Mouse (Mus musculus) central nervous system, embryonic 11.5 days (tissue): Measurements from ENCODE around the gene Fev. TPM values are rescaled to one million over a fixed set of nuclear protein-coding genes. Genes with fewer than 3 reads are reported as not detected.

ENCODE experiments used
- polyA plus RNA-seq: library from polyadenylated mRNA; depleted of rRNA; stranded (reverse); fragments of >200 nt; gene quantifications from 2 replicates; pipeline ENCODE4 v1.2.3, GENCODE M21; 2012; rRNA removed

The Fev gene
- polyA plus RNA-seq: 0.19 and 0.43 TPM in 2 replicates

DNA sequence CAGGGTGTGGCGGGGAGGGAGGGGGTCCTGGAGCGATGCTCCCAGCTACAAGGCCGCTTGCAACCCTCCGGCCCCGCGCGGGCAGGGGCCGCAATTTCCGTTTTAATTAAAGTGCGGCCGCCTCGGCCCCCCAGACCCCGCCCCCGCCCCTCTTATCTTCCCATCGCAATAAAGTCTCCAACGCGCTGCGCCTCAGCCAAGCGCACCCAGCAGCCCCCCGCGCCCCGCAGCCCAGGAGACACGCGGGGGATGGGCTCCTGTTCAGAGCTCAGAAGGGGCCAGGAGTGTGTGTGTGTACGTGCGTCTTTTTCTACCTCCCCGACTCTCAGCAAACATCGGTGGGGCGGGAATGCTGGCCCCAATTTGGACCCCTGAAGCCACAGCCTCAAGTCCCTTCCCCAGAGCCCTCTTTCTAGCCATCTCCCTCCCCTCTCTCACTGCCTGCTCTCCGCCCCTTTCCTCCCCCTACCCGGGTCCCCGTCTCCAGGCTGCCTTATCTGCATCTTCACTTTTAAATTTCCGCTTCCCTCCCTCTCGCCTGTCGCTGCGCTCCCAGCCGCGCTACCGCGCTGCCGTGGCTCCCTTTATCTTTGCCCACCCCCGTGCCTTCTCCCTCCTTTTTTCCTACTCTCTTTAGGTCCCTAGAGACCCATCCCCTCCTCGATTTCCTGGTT is at the start of gene Fev:
TSS of gene Fev (minus strand) at position 51 of the 674 bp plus-strand sequence.

DNA sequence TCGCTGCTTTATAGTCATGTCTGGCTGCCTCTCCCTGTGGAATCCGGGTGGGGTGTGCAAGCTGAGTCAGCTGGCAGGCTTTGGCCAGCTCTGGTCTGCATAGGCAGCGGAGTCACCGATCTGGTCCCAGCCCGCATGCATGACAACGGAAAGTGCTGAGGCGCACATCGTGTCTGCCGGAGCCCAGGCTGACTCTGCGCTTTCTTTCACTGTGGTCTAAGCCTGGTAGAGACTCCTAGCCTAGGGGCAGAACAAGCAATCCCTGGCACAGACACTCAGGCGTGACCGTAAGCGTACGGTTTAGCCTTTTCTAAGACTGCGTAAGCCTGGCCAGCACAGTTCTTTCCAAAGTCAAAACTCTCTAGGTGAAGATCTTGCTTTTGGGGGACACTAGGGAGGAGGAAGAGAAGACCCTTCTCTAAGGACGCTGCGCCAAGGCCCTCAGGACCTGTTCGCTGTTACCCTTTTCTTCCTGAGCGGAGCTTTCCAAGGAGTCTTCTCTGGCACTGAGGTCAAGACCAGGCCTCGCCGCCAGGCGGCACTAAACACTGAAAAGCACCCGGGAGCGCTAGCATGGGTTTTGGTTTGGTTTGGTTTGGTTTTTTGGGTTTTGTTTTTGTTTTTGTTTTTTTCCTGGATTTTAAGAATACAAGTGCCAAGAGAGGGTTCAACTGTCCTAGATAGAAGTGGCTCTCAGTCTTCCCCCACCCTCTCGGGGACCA is 8.1 kb upstream of the Fev start, which contains the start of gene Cryba2:
TSS of gene Cryba2 (minus strand) at position 10 of the 722 bp plus-strand sequence.

DNA sequence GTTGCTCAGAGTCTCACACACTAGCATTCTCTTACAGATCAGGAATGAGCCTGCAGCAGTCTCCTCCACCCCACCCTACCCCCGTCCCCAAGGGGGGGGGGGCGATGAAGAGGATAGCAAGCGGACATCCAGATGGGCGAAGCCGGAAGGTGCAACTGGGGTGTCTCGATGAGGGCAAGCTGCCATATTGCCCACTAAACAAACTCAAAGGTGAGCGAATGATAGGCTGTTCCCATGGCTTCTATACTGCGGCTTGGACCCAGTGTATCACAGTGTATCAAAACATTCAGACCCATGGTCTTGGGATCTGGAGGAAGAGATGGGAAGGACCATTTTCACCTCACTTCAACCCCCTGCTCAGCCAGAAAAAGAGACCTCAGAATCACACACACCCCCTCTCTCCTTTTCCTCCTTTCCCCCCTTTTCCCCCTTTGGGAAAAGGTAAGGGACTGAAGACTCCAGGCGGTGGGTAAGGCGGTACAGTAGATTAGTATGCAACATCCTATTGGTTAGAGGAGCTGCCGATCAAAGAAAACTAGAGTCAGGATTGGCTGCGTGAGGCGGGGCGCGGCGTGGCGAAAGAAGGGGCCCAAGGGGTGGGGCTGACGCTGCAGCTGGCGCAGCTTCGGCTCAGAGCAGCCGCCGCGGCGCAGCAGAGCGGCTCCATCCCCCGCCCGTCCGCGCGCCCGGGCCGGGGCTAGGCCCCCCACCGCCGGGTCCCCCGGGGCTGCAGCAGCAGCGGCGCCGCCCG is 30.7 kb downstream of the Fev start, which contains the start of gene Cdk5r2:
TSS of gene Cdk5r2 (plus strand) at position 629 of the 751 bp plus-strand sequence.

Other genes starting within 250 kb of the Fev start
- gene Ttll4, start 223.7 kb downstream of the Fev start, polyA plus RNA-seq: 47.9 and 54.3 TPM in 2 replicates
- 9.7 and 9.9 TPM in 2 replicates for gene Cyp27a1, start 171.8 kb downstream of the Fev start, polyA plus RNA-seq
- gene Prkag3, start 136.2 kb downstream of the Fev start, polyA plus RNA-seq: 0.29 and 0.35 TPM in 2 replicates
- gene Wnt6, start 113.5 kb downstream of the Fev start, polyA plus RNA-seq: 4.7 and 7.1 TPM in 2 replicates
- gene Wnt10a, start 93.9 kb downstream of the Fev start, polyA plus RNA-seq: 0.70 and 0.94 TPM in 2 replicates
- 14.2 and 25.9 TPM in 2 replicates for gene Cdk5r2, start 30.5 kb downstream of the Fev start, polyA plus RNA-seq
- gene Cryba2, start 7.7 kb upstream of the Fev start, polyA plus RNA-seq: 0.14 and 0.42 TPM in 2 replicates
- gene Cfap65, start 50.2 kb upstream of the Fev start, polyA plus RNA-seq: 0.58 and 0.83 TPM in 2 replicates
- 0.75 and 1.1 TPM in 2 replicates for gene Ihh, start 66.3 kb upstream of the Fev start, polyA plus RNA-seq
- 4.5 and 5.2 TPM in 2 replicates for gene Nhej1, start 239.8 kb upstream of the Fev start, polyA plus RNA-seq
- gene Slc23a3, start 248.5 kb upstream of the Fev start, polyA plus RNA-seq: 0.10 TPM in 2 replicates